ENCODE assay signal across 8 mouse cellular contexts in the genomic region with DNA sequence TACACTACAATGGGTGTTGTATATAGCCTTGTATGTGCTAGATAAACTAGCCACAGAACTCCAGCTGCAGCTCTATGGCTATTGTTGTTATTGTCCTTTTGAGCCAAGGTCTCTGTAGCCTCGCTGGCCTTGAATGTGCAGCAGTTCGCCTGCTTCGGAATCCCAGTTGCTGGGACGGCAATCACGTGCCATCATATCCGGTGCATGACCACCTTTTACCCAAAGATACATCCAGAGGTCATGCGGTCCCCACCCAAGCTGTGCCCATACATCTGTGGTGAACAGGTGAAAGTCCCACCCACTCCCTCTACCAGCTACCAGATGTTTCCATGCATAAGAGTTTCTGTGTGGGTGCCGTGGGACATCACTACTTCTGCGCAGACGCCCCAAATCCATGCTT. TPM values are rescaled to one million over a fixed set of nuclear protein-coding genes. Genes with fewer than 3 reads are reported as not detected.
A peak's percentile ranks its signal among the peaks of the same experiment; 100 is the strongest.
DNase-seq lines count a peak whose midpoint lies in the region; ATAC-seq and TF ChIP-seq lines count a peak whose summit lies in the region.

No protein-coding gene starts in this region.

- TF ChIP-seq EP300 in liver, postnatal 0 days (IDR thresholded peaks at IDR 0.05; ENCODE audit: low read depth), result no peak

- 0 out of 2 replicates have a peak overlapping the region, but pooled peaks have one; percentile 83 for H3K27ac ChIP-seq in hindbrain, embryonic 14.5 days
- no peak overlapping the region; the same call in 1 of the 2 replicates for H3K27ac ChIP-seq in liver, postnatal 0 days (ENCODE audit: low read depth)

- peaks cover 36% of the 10 kb centered on the region for H3K27me3 ChIP-seq in hindbrain, embryonic 14.5 days (ENCODE audit: control insufficient read depth, insufficient read depth, low read length)
- peaks cover 32% of the 10 kb centered on the region for H3K27me3 ChIP-seq in liver, postnatal 0 days (ENCODE audit: insufficient read depth, low read length)

- no peak for TF ChIP-seq CTCF in liver, postnatal 0 days (IDR thresholded peaks at IDR 0.05; ENCODE audit: low read depth)

- ATAC-seq in hindbrain, embryonic 14.5 days (ENCODE audit: low FRiP score), result no peak
- ATAC-seq in liver, postnatal 0 days, result no peak
- ATAC-seq in granulocyte monocyte progenitor cell, adult 5-6 weeks (replicated peaks; ENCODE audit: poor library complexity, severe bottlenecking), result no peak

- peak overlapping the region; percentile 48; the same call in 1 of the 2 replicates for H3K9ac ChIP-seq in hindbrain, embryonic 14.5 days
- H3K9ac ChIP-seq in liver, postnatal 0 days (replicated peaks), result no peak overlapping the region

- no peaks in the 10 kb centered on the region for H3K9me3 ChIP-seq in hindbrain, embryonic 14.5 days (ENCODE audit: control insufficient read depth, low read length)
- no peaks in the 10 kb centered on the region for H3K9me3 ChIP-seq in liver, postnatal 0 days (ENCODE audit: low read length)

- 39% methylated on average over 10 of the region's 10 CpGs for WGBS in hindbrain, embryonic 14.5 days
- 33% methylated on average over 10 of the region's 10 CpGs for WGBS in liver, postnatal 0 days (ENCODE audit: insufficient replicate concordance)

- peak overlapping the region; percentile 74 for H3K4me2 ChIP-seq in hindbrain, embryonic 14.5 days (replicated peaks)
- peak overlapping the region; percentile 81 for H3K4me2 ChIP-seq in liver, postnatal 0 days (ENCODE audit: low read depth, low read length)

- peak; percentile 51 for DNase-seq in kidney, adult 11 months
- no peak for DNase-seq in kidney, postnatal 25 days
- peak; percentile 26 to 36 for DNase-seq in adrenal gland, postnatal 36 days
- DNase-seq in hindbrain, embryonic 14.5 days (ENCODE audit: low spot score), result no peak
- no peak for DNase-seq in liver, postnatal 0 days
- DNase-seq in c-Kit-positive CD71-positive TER-119-positive erythroid progenitor cells, embryonic 14.5 days (ENCODE audit: low spot score), result no peak
- no peak for DNase-seq in spleen, postnatal 36 days (ENCODE audit: low spot score in 2 of 2)

- H3K4me3 ChIP-seq in hindbrain, embryonic 14.5 days (replicated peaks; ENCODE audit: low read length), result peak overlapping the region; percentile 87
- 0 out of 2 replicates have a peak overlapping the region, but pooled peaks have one; percentile 75 for H3K4me3 ChIP-seq in liver, postnatal 0 days (ENCODE audit: low read depth, low read length)

- peaks cover 6% of the 10 kb centered on the region for H3K36me3 ChIP-seq in hindbrain, embryonic 14.5 days (replicated peaks; ENCODE audit: control insufficient read depth, insufficient read depth)
- 0 out of 2 replicates have a peak, but pooled peaks cover 5% of the 10 kb centered on the region for H3K36me3 ChIP-seq in liver, postnatal 0 days (replicated peaks; ENCODE audit: insufficient read depth, low read length)

- H3K4me1 ChIP-seq in hindbrain, embryonic 14.5 days (replicated peaks; ENCODE audit: control insufficient read depth, insufficient read depth, low read length), result peaks cover 18% of the 10 kb centered on the region
- peaks cover 25% of the 10 kb centered on the region for H3K4me1 ChIP-seq in liver, postnatal 0 days (ENCODE audit: insufficient read depth)

RNA-seq across cellular contexts. Expression of a gene that starts 1.4 kb away (rescaled TPM):
- 10 to 100 TPM; 76.6 to 80.3 TPM for total RNA-seq in adrenal gland, postnatal 36 days (2021)
- polyA plus RNA-seq in hindbrain, embryonic 14.5 days (2014; fragmentation: Nextera tagmentation; extraction: Ambion mirVana), result 40.6 and 46.8 TPM in 2 replicates
- 12.7 and 12.8 TPM in 2 replicates for polyA plus RNA-seq in liver, postnatal 0 days (2015; fragmentation: Nextera tagmentation; extraction: Ambion mirVana)
- total RNA-seq in granulocyte monocyte progenitor cell, adult 5-6 weeks (2014; fragmentation: Nextera tagmentation), result 15.2 and 23.8 TPM in 2 replicates
- total RNA-seq in granulocyte monocyte progenitor cell, adult 5-6 weeks (2017), result 1.6 and 1.7 TPM in 2 replicates

RNA-seq across cellular contexts. Expression of a gene that starts 2.2 kb away (rescaled TPM):
- total RNA-seq in adrenal gland, postnatal 36 days (2021), result under 1 TPM in 1 of 2 experiments, not detected in 1; 0.82 TPM
- 4.0 and 4.2 TPM in 2 replicates for polyA plus RNA-seq in hindbrain, embryonic 14.5 days (2014; fragmentation: Nextera tagmentation; extraction: Ambion mirVana)
- polyA plus RNA-seq in liver, postnatal 0 days (2015; fragmentation: Nextera tagmentation; extraction: Ambion mirVana), result 33.0 and 39.9 TPM in 2 replicates
- total RNA-seq in granulocyte monocyte progenitor cell, adult 5-6 weeks (2014; fragmentation: Nextera tagmentation), result not detected in 2 replicates
- total RNA-seq in granulocyte monocyte progenitor cell, adult 5-6 weeks (2017), result not detected in 2 replicates

RNA-seq across cellular contexts. Expression of a gene that starts 17.2 kb away (rescaled TPM):
- 1 to 10 TPM; 1.3 to 2.8 TPM for total RNA-seq in adrenal gland, postnatal 36 days (2021)
- 2.8 and 3.6 TPM in 2 replicates for polyA plus RNA-seq in hindbrain, embryonic 14.5 days (2014; fragmentation: Nextera tagmentation; extraction: Ambion mirVana)
- 3.5 and 4.9 TPM in 2 replicates for polyA plus RNA-seq in liver, postnatal 0 days (2015; fragmentation: Nextera tagmentation; extraction: Ambion mirVana)
- total RNA-seq in granulocyte monocyte progenitor cell, adult 5-6 weeks (2014; fragmentation: Nextera tagmentation), result 24.7 and 27.1 TPM in 2 replicates
- total RNA-seq in granulocyte monocyte progenitor cell, adult 5-6 weeks (2017), result 2.9 and 3.0 TPM in 2 replicates

RNA-seq across cellular contexts. Expression of a gene that starts 19.6 kb away (rescaled TPM):
- not detected for total RNA-seq in adrenal gland, postnatal 36 days (2021)
- not detected in 2 replicates for polyA plus RNA-seq in hindbrain, embryonic 14.5 days (2014; fragmentation: Nextera tagmentation; extraction: Ambion mirVana)
- not detected in 2 replicates for polyA plus RNA-seq in liver, postnatal 0 days (2015; fragmentation: Nextera tagmentation; extraction: Ambion mirVana)
- total RNA-seq in granulocyte monocyte progenitor cell, adult 5-6 weeks (2014; fragmentation: Nextera tagmentation), result not detected in 2 replicates
- not detected in 2 replicates for total RNA-seq in granulocyte monocyte progenitor cell, adult 5-6 weeks (2017)

RNA-seq across cellular contexts. Expression of a gene that starts 26.5 kb away (rescaled TPM):
- 1 to 10 TPM; 3.7 to 4.2 TPM for total RNA-seq in adrenal gland, postnatal 36 days (2021)
- 312 and 331 TPM in 2 replicates for polyA plus RNA-seq in hindbrain, embryonic 14.5 days (2014; fragmentation: Nextera tagmentation; extraction: Ambion mirVana)
- polyA plus RNA-seq in liver, postnatal 0 days (2015; fragmentation: Nextera tagmentation; extraction: Ambion mirVana), result 0.23 and 0.30 TPM in 2 replicates
- total RNA-seq in granulocyte monocyte progenitor cell, adult 5-6 weeks (2014; fragmentation: Nextera tagmentation), result not detected in 2 replicates
- not detected in 2 replicates for total RNA-seq in granulocyte monocyte progenitor cell, adult 5-6 weeks (2017)

Comparison
In these comparisons a context has a peak if more than half of its experiments do, and no peak if none do; other contexts are left out.
1. DNase-seq: peak in kidney, adult 11 months (single experiment) and adrenal gland, postnatal 36 days (2 of 2); none in kidney, postnatal 25 days (0 of 2), hindbrain, embryonic 14.5 days (single experiment), liver, postnatal 0 days (single experiment), c-Kit-positive CD71-positive TER-119-positive erythroid progenitor cells, embryonic 14.5 days (single experiment) and spleen, postnatal 36 days (0 of 2).